Mouse (Mus musculus) E14TG2a.4 (cell line): ENCODE measurements around the gene Ppp1r15a.
"Not testable (repeated sequence)": the region's sequence is repeated elsewhere in the genome, so short reads cannot be mapped to it uniquely, and the experiment has no call there.

Experiments
- H3K27me3 ChIP-seq: 2 replicates; pipeline ENCODE4 v1.6.1; 2014; ENCODE audit warnings: low read length, control low read depth; ENCODE audit not compliant: insufficient read depth
- H3K36me3 ChIP-seq: 2 replicates; pipeline ENCODE4 v1.6.1; 2014; ENCODE audit warnings: low read length, control low read depth; ENCODE audit not compliant: insufficient read depth
- H3K4me1 ChIP-seq: replicated peaks from 2 replicates; pipeline ENCODE4 v1.6.1; 2014; ENCODE audit warnings: low read depth, low read length, control low read depth
- H3K4me3 ChIP-seq: replicated peaks from 2 replicates; pipeline ENCODE4 v1.5.1; 2014; ENCODE audit warnings: mild to moderate bottlenecking, low read length
- H3K9me3 ChIP-seq: 2 replicates; pipeline ENCODE4 v1.6.1; 2014; ENCODE audit warnings: low read length, control low read depth
- CTCF ChIP-seq: conservative IDR thresholded peaks from 2 replicates; pipeline ENCODE4 v1.5.1; 2014; ENCODE audit warnings: low read length
- NANOG ChIP-seq: IDR thresholded peaks from 2 replicates; pipeline ENCODE4 v1.6.1; 2014; ENCODE audit warnings: borderline replicate concordance, low read length, mixed read lengths
- POU5F1 ChIP-seq: IDR thresholded peaks from 2 replicates; pipeline ENCODE4 v1.6.1; 2014; ENCODE audit warnings: low read length, borderline replicate concordance

The Ppp1r15a gene

GRCm38 (mm10) chr7:45523678-45524170 is 2.3 kb downstream of the Ppp1r15a start:
- H3K9me3 ChIP-seq: no peaks in the 10 kb centered on the region
- peak overlapping the region; percentile 79 for H3K4me3 ChIP-seq
- TF ChIP-seq POU5F1 (no peak), CTCF (no peak), NANOG (no peak)
- H3K27me3 ChIP-seq: no peaks in the 10 kb centered on the region
- peaks cover 29% of the 10 kb centered on the region for H3K36me3 ChIP-seq
- peaks cover 71% of the 10 kb centered on the region for H3K4me1 ChIP-seq

- peak overlapping the region; percentile 79 for H3K4me3 ChIP-seq
- H3K36me3 ChIP-seq: peaks cover 29% of the 10 kb centered on the region
- TF ChIP-seq CTCF: no peak
- no peak for TF ChIP-seq NANOG
- TF ChIP-seq POU5F1: no peak
- H3K27me3 ChIP-seq: no peaks in the 10 kb centered on the region
- no peaks in the 10 kb centered on the region for H3K9me3 ChIP-seq
- H3K4me1 ChIP-seq: peaks cover 73% of the 10 kb centered on the region
Observed at GRCm38 (mm10) chr7:45522957-45523676, 3.0 kb downstream of the Ppp1r15a start.

- Histone ChIP-seq H3K9me3 (no peaks in the 10 kb centered on the region), H3K36me3 (peaks cover 29% of the 10 kb centered on the region), H3K4me3 (peak overlapping the region; percentile 79), H3K27me3 (no peaks in the 10 kb centered on the region), H3K4me1 (peaks cover 75% of the 10 kb centered on the region)
- TF ChIP-seq NANOG (no peak), CTCF (no peak), POU5F1 (no peak)
Observed at GRCm38 (mm10) chr7:45522194-45522752, 3.8 kb downstream of the Ppp1r15a start.

- peaks cover 73% of the 10 kb centered on the region for H3K4me1 ChIP-seq
- no peaks in the 10 kb centered on the region for H3K27me3 ChIP-seq
- no peak for TF ChIP-seq NANOG
- no peak for TF ChIP-seq POU5F1
- peaks cover 29% of the 10 kb centered on the region for H3K36me3 ChIP-seq
- H3K9me3 ChIP-seq: no peaks in the 10 kb centered on the region
- peak overlapping the region; percentile 79 for H3K4me3 ChIP-seq
Observed at GRCm38 (mm10) chr7:45521728-45522184, 4.3 kb downstream of the Ppp1r15a start.

GRCm38 (mm10) chr7:45520605-45521004 is 5.5 kb downstream of the Ppp1r15a start:
- TF ChIP-seq NANOG (no peak), POU5F1 (no peak), CTCF (no peak)
- peaks cover 29% of the 10 kb centered on the region for H3K36me3 ChIP-seq
- H3K4me3 ChIP-seq: no peak overlapping the region
- H3K9me3 ChIP-seq: no peaks in the 10 kb centered on the region
- peaks cover 82% of the 10 kb centered on the region for H3K4me1 ChIP-seq
- H3K27me3 ChIP-seq: no peaks in the 10 kb centered on the region

- no peaks in the 10 kb centered on the region for H3K27me3 ChIP-seq
- 0 out of 2 replicates have a peak overlapping the region, but pooled peaks have one; percentile 8 for H3K4me3 ChIP-seq
- TF ChIP-seq POU5F1: no peak
- TF ChIP-seq NANOG: no peak
- no peak for TF ChIP-seq CTCF
- H3K9me3 ChIP-seq: no peaks in the 10 kb centered on the region
- H3K4me1 ChIP-seq: peaks cover 83% of the 10 kb centered on the region
- H3K36me3 ChIP-seq: peaks cover 22% of the 10 kb centered on the region
Observed at GRCm38 (mm10) chr7:45519345-45520120, 6.5 kb downstream of the Ppp1r15a start.

- no peaks in the 10 kb centered on the region for H3K9me3 ChIP-seq
- TF ChIP-seq POU5F1 (no peak), NANOG (no peak), CTCF (no peak)
- no peaks in the 10 kb centered on the region for H3K27me3 ChIP-seq
- peak overlapping the region; percentile 8; the same call in 1 of the 2 replicates for H3K4me3 ChIP-seq
- peaks cover 85% of the 10 kb centered on the region for H3K4me1 ChIP-seq
- H3K36me3 ChIP-seq: peaks cover 14% of the 10 kb centered on the region
Observed at GRCm38 (mm10) chr7:45518618-45519017, 7.5 kb downstream of the Ppp1r15a start.

- H3K9me3 ChIP-seq, H3K27me3 ChIP-seq, H3K4me3 ChIP-seq, H3K36me3 ChIP-seq: not testable (repeated sequence)
- H3K4me1 ChIP-seq: peaks cover 71% of the 10 kb centered on the region
Observed at GRCm38 (mm10) chr7:45516846-45517245, 9.2 kb downstream of the Ppp1r15a start.
